Mouse (Mus musculus) CD4-positive, CD25-positive, alpha-beta regulatory T cell, adult 9 weeks (primary cell): ENCODE measurements around the gene Zfp750. TPM values are rescaled to one million over a fixed set of nuclear protein-coding genes. Genes with fewer than 3 reads are reported as not detected.

Experiments used
- polyA plus RNA-seq: library from polyadenylated mRNA; unstranded; fragments of 100-300 nt; shearing (Covaris generic); gene quantifications from one replicate; pipeline ENCODE4 v1.2.1, GENCODE M21; 2017

Gene Zfp750
- polyA plus RNA-seq: 0.56 TPM

GRCm38 (mm10) chr11:121519131-121519530 is at the start of gene Zfp750:
Gene Zfp750, minus strand, starts transcription at chr11:121519333.

Other genes starting within 250 kb of the Zfp750 start
- 55.0 TPM for gene Wdr45b, start 164.9 kb downstream of the Zfp750 start, polyA plus RNA-seq
- not detected for gene Rab40b, start 131.1 kb downstream of the Zfp750 start, polyA plus RNA-seq
- 0.89 TPM for gene Fn3krp, start 97.9 kb downstream of the Zfp750 start, polyA plus RNA-seq
- gene Fn3k, start 84.4 kb downstream of the Zfp750 start, polyA plus RNA-seq: 0.50 TPM
- gene Tbcd, start 67.4 kb downstream of the Zfp750 start, polyA plus RNA-seq: 42.5 TPM
- gene B3gntl1, start 153.8 kb upstream of the Zfp750 start, polyA plus RNA-seq: 17.2 TPM
- 0.42 TPM for gene Metrnl, start 182.2 kb upstream of the Zfp750 start, polyA plus RNA-seq